In genomic region chr3:109005777-109006176, GRCm38 (mm10) we compare ENCODE assay signal across 19 mouse cellular contexts.
"Had no signal": no experiment of that assay in that cellular context is flagged by ENCODE, and none has a peak within 500 bp of the region (broad histone marks: within the 10 kb centered on the region; RNA-seq: fewer than 3 reads in every experiment).

No protein-coding gene starts in this region.

- H3K4me3 ChIP-seq: kidney, embryonic 15.5 days; left cerebral cortex, adult 2 months; limb, embryonic 12.5 days; limb, embryonic 15.5 days; midbrain, embryonic 12.5 days; midbrain, embryonic 15.5 days; neural tube, embryonic 13.5 days had no signal

- H3K27me3 ChIP-seq: kidney, embryonic 15.5 days; limb, embryonic 12.5 days; limb, embryonic 15.5 days; midbrain, embryonic 12.5 days; midbrain, embryonic 15.5 days; neural tube, embryonic 13.5 days had no signal

- H3K4me2 ChIP-seq: kidney, embryonic 15.5 days; limb, embryonic 12.5 days; limb, embryonic 15.5 days; liver, embryonic 11.5 days; midbrain, embryonic 12.5 days; midbrain, embryonic 15.5 days; neural tube, embryonic 13.5 days had no signal

- ATAC-seq: midbrain, embryonic 15.5 days had no signal

- H3K9ac ChIP-seq: kidney, embryonic 15.5 days; limb, embryonic 12.5 days; limb, embryonic 15.5 days; liver, embryonic 14.5 days; midbrain, embryonic 12.5 days; midbrain, embryonic 15.5 days; neural tube, embryonic 13.5 days had no signal

- DNase-seq: kidney, adult 8-10 months; kidney, postnatal 10 days; kidney, postnatal 36 days; layer of hippocampus, postnatal 36 days; left cerebral cortex, postnatal 4 days; lung, adult 18-20 months; lung, postnatal 14 days; lung, postnatal 4 days; thymus, adult 18-20 months; thymus, postnatal 36 days had no signal

- H3K9me3 ChIP-seq: kidney, embryonic 15.5 days; limb, embryonic 12.5 days; limb, embryonic 15.5 days; midbrain, embryonic 12.5 days; midbrain, embryonic 15.5 days; neural tube, embryonic 13.5 days had no signal

- H3K4me1 ChIP-seq: limb, embryonic 12.5 days; limb, embryonic 15.5 days; midbrain, embryonic 12.5 days; midbrain, embryonic 15.5 days had no signal

- H3K27ac ChIP-seq: kidney, embryonic 15.5 days; left cerebral cortex, adult 2 months; limb, embryonic 12.5 days; limb, embryonic 15.5 days; liver, embryonic 14.5 days; midbrain, embryonic 12.5 days; midbrain, embryonic 15.5 days; neural tube, embryonic 13.5 days had no signal

- H3K36me3 ChIP-seq: midbrain, embryonic 15.5 days had no signal
